Mouse (Mus musculus) embryonic facial prominence, embryonic 12.5 days (tissue): ENCODE data around the gene Tnrc18. TPM values are rescaled to one million over a fixed set of nuclear protein-coding genes. Genes with fewer than 3 reads are reported as not detected.

Experiments used
- ATAC-seq: fragments of 200-750 bp; cut with Nextera tagmentation; 2 replicates; pipeline ENCODE4 v1.8.0; 2017; ENCODE audit not compliant: insufficient number of reproducible peaks, insufficient read depth, low FRiP score, low TSS enrichment
- H3K27ac ChIP-seq: fragments of 300-500 bp; sonication (generic); 2 replicates; pipeline ENCODE4 v1.5.1; 2016; ENCODE audit warnings: mild to moderate bottlenecking
- H3K27me3 ChIP-seq: fragments of 300-500 bp; sonication (generic); 2 replicates; pipeline ENCODE4 v1.6.1; 2016; ENCODE audit warnings: mild to moderate bottlenecking, moderate library complexity
- H3K36me3 ChIP-seq: fragments of 300-500 bp; sonication (generic); 2 replicates; pipeline ENCODE4 v1.6.1; 2016; ENCODE audit warnings: mild to moderate bottlenecking
- H3K4me1 ChIP-seq: fragments of 300-500 bp; sonication (generic); 2 replicates; pipeline ENCODE4 v1.6.1; 2016
- H3K4me2 ChIP-seq: fragments of 300-500 bp; sonication (generic); replicated peaks from 2 replicates; pipeline ENCODE4 v1.6.1; 2016; ENCODE audit warnings: mild to moderate bottlenecking, moderate library complexity
- H3K4me3 ChIP-seq: fragments of 300-500 bp; sonication (generic); 2 replicates; pipeline ENCODE4 v1.5.1; 2016; ENCODE audit warnings: mild to moderate bottlenecking
- H3K9ac ChIP-seq: fragments of 300-500 bp; sonication (generic); 2 replicates; pipeline ENCODE4 v1.6.1; 2016; ENCODE audit warnings: mild to moderate bottlenecking, moderate library complexity
- H3K9me3 ChIP-seq: fragments of 300-500 bp; sonication (generic); 2 replicates; pipeline ENCODE4 v1.6.1; 2016; ENCODE audit warnings: mild to moderate bottlenecking, moderate library complexity
- WGBS: fragments of 180-500 bp; shearing (Covaris S2); methylation state at CpG from one replicate; pipeline ENCODE4 v1.1.7; 2016; 5-methylcytosine and 5-hydroxymethylcytosine counted together
- polyA plus RNA-seq: library from polyadenylated mRNA; unstranded; fragments of >200 nt; fragmentation: Nextera tagmentation; extraction: Ambion mirVana; gene quantifications from 2 replicates; pipeline ENCODE4 v1.2.1, GENCODE M21; 2016

Tnrc18 gene
- polyA plus RNA-seq, 1 experiment from 2014 or later, result 61.0 TPM

- Histone ChIP-seq H3K27ac (no peak overlapping the region), H3K9me3 (no peaks in the 10 kb centered on the region), H3K9ac (no peak overlapping the region), H3K4me3 (no peak overlapping the region), H3K4me1 (no peaks in the 10 kb centered on the region; the same call in 1 of the 2 replicates), H3K27me3 (no peaks in the 10 kb centered on the region), H3K36me3 (peaks cover 12% of the 10 kb centered on the region; the same call in 1 of the 2 replicates), H3K4me2 (no peak overlapping the region)
- no peak for ATAC-seq
- 89% methylated on average over 10 of the region's 10 CpGs for WGBS
Measured at GRCm38 (mm10) chr5:142713966-142714365, 103.5 kb downstream of the Tnrc18 start.

- peaks cover 12% of the 10 kb centered on the region; the same call in 1 of the 2 replicates for H3K36me3 ChIP-seq
- no peak overlapping the region for H3K4me2 ChIP-seq
- WGBS, result 83% methylated on average over 5 of the region's 5 CpGs
Measured at GRCm38 (mm10) chr5:142712373-142712772, 105.1 kb downstream of the Tnrc18 start.

GRCm38 (mm10) chr5:142709436-142709835 lies 108.0 kb downstream of the Tnrc18 start:
- WGBS, result 88% methylated on average over 7 of the region's 7 CpGs

More at GRCm38 (mm10) chr5:142712373-142712772, 105.1 kb downstream of the Tnrc18 start:
- no peak overlapping the region for H3K27ac ChIP-seq
- ATAC-seq, result no peak
- H3K4me1 ChIP-seq, result no peaks in the 10 kb centered on the region
- no peak overlapping the region for H3K9ac ChIP-seq
- no peaks in the 10 kb centered on the region for H3K27me3 ChIP-seq
- no peaks in the 10 kb centered on the region for H3K9me3 ChIP-seq
- no peak overlapping the region for H3K4me3 ChIP-seq

GRCm38 (mm10) chr5:142707709-142708108 lies 109.8 kb downstream of the Tnrc18 start:
- 92% methylated on average over 5 of the region's 5 CpGs for WGBS
- Histone ChIP-seq H3K36me3 (peaks cover 9% of the 10 kb centered on the region; the same call in 1 of the 2 replicates), H3K27ac (no peak overlapping the region), H3K27me3 (0 out of 2 replicates have a peak, but pooled peaks cover 5% of the 10 kb centered on the region), H3K4me1 (peaks cover 5% of the 10 kb centered on the region), H3K4me3 (no peak overlapping the region), H3K4me2 (no peak overlapping the region), H3K9me3 (no peaks in the 10 kb centered on the region), H3K9ac (no peak overlapping the region)
- no peak for ATAC-seq

More at GRCm38 (mm10) chr5:142709436-142709835, 108.0 kb downstream of the Tnrc18 start:
- H3K9ac ChIP-seq, result no peak overlapping the region
- no peak overlapping the region for H3K4me2 ChIP-seq
- H3K4me3 ChIP-seq, result no peak overlapping the region
- no peaks in the 10 kb centered on the region for H3K9me3 ChIP-seq
- ATAC-seq, result no peak
- no peak overlapping the region for H3K27ac ChIP-seq
- no peaks in the 10 kb centered on the region for H3K27me3 ChIP-seq
- peaks cover 12% of the 10 kb centered on the region; the same call in 1 of the 2 replicates for H3K36me3 ChIP-seq
- no peaks in the 10 kb centered on the region for H3K4me1 ChIP-seq

GRCm38 (mm10) chr5:142703569-142703968 lies 113.9 kb downstream of the Tnrc18 start:
- Histone ChIP-seq H3K9ac (no peak overlapping the region), H3K4me2 (no peak overlapping the region)

GRCm38 (mm10) chr5:142702511-142703138 lies 114.8 kb downstream of the Tnrc18 start:
- Histone ChIP-seq H3K27ac (no peak overlapping the region), H3K4me2 (peak overlapping the region; percentile 85), H3K36me3 (no peaks in the 10 kb centered on the region), H3K4me3 (peak overlapping the region; percentile 59), H3K9ac (peak overlapping the region; percentile 57), H3K4me1 (peaks cover 15% of the 10 kb centered on the region), H3K9me3 (no peaks in the 10 kb centered on the region), H3K27me3 (peaks cover 28% of the 10 kb centered on the region)
- 23% methylated on average over 18 of the region's 18 CpGs for WGBS
- no peak for ATAC-seq

More at GRCm38 (mm10) chr5:142703569-142703968, 113.9 kb downstream of the Tnrc18 start:
- no peaks in the 10 kb centered on the region for H3K36me3 ChIP-seq
- no peak overlapping the region for H3K4me3 ChIP-seq
- WGBS, result 89% methylated on average over 10 of the region's 10 CpGs
- no peak overlapping the region for H3K27ac ChIP-seq
- H3K27me3 ChIP-seq, result peaks cover 25% of the 10 kb centered on the region
- no peaks in the 10 kb centered on the region for H3K9me3 ChIP-seq
- no peak for ATAC-seq
- H3K4me1 ChIP-seq, result peaks cover 15% of the 10 kb centered on the region

GRCm38 (mm10) chr5:142701651-142702510 lies 115.6 kb downstream of the Tnrc18 start:
- Histone ChIP-seq H3K27me3 (peaks cover 28% of the 10 kb centered on the region), H3K27ac (no peak overlapping the region), H3K9me3 (no peaks in the 10 kb centered on the region), H3K4me2 (peak overlapping the region; percentile 85), H3K9ac (peak overlapping the region; percentile 57), H3K4me1 (peaks cover 15% of the 10 kb centered on the region), H3K4me3 (peak overlapping the region; percentile 59), H3K36me3 (no peaks in the 10 kb centered on the region)
- ATAC-seq, result peak; percentile 87
- under 1% methylated on average over 58 of the region's 72 CpGs for WGBS

- Histone ChIP-seq H3K9me3 (no peaks in the 10 kb centered on the region), H3K4me2 (peak overlapping the region; percentile 85; the same call in 1 of the 2 replicates), H3K9ac (no peak overlapping the region), H3K27ac (no peak overlapping the region), H3K36me3 (no peaks in the 10 kb centered on the region), H3K4me1 (peaks cover 15% of the 10 kb centered on the region), H3K27me3 (peaks cover 28% of the 10 kb centered on the region), H3K4me3 (peak overlapping the region; percentile 59)
- 0 out of 2 replicates have a peak, but pooled peaks have one; percentile 18 for ATAC-seq
- 9% methylated on average over 15 of the region's 15 CpGs for WGBS
Measured at GRCm38 (mm10) chr5:142700842-142701589, 116.4 kb downstream of the Tnrc18 start.

- no peak overlapping the region for H3K4me3 ChIP-seq
- WGBS, result 52% methylated on average over 2 of the region's 2 CpGs
Measured at GRCm38 (mm10) chr5:142697742-142698141, 119.7 kb downstream of the Tnrc18 start.

GRCm38 (mm10) chr5:142696865-142697264 lies 120.6 kb downstream of the Tnrc18 start:
- no peaks in the 10 kb centered on the region for H3K9me3 ChIP-seq
- 76% methylated on average over 6 of the region's 6 CpGs for WGBS
- H3K36me3 ChIP-seq, result no peaks in the 10 kb centered on the region
- no peak overlapping the region for H3K4me2 ChIP-seq
- H3K4me3 ChIP-seq, result no peak overlapping the region
- peaks cover 5% of the 10 kb centered on the region; the same call in 1 of the 2 replicates for H3K4me1 ChIP-seq
- peaks cover 22% of the 10 kb centered on the region for H3K27me3 ChIP-seq
- H3K27ac ChIP-seq, result no peak overlapping the region
- no peak for ATAC-seq
- no peak overlapping the region for H3K9ac ChIP-seq

More at GRCm38 (mm10) chr5:142697742-142698141, 119.7 kb downstream of the Tnrc18 start:
- Histone ChIP-seq H3K27me3 (peaks cover 23% of the 10 kb centered on the region), H3K4me2 (no peak overlapping the region), H3K36me3 (no peaks in the 10 kb centered on the region), H3K27ac (no peak overlapping the region), H3K9ac (no peak overlapping the region), H3K9me3 (no peaks in the 10 kb centered on the region), H3K4me1 (peaks cover 11% of the 10 kb centered on the region)
- no peak for ATAC-seq

- no peak overlapping the region for H3K9ac ChIP-seq
- no peak overlapping the region for H3K4me3 ChIP-seq
- 30% methylated on average over 6 of the region's 6 CpGs for WGBS
- no peaks in the 10 kb centered on the region for H3K9me3 ChIP-seq
- H3K36me3 ChIP-seq, result no peaks in the 10 kb centered on the region
- H3K27ac ChIP-seq, result no peak overlapping the region
- H3K27me3 ChIP-seq, result peaks cover 16% of the 10 kb centered on the region
- no peak for ATAC-seq
- H3K4me2 ChIP-seq, result no peak overlapping the region
- no peaks in the 10 kb centered on the region for H3K4me1 ChIP-seq
Measured at GRCm38 (mm10) chr5:142696258-142696657, 121.2 kb downstream of the Tnrc18 start.
